Mouse (Mus musculus) cortical plate, adult 2 months (tissue): ENCODE measurements around the gene Defa17. TPM values are rescaled to one million over a fixed set of nuclear protein-coding genes. Genes with fewer than 3 reads are reported as not detected.
"Not testable (repeated sequence)": the region's sequence is repeated elsewhere in the genome, so short reads cannot be mapped to it uniquely, and the experiment has no call there.

ENCODE experiments used
- H3K27ac ChIP-seq: fragments of 200-500 bp; 2 replicates; pipeline ENCODE4 v1.5.1; 2012; ENCODE audit warnings: low read length, control low read depth, inconsistent platforms; ENCODE audit not compliant: insufficient read depth
- H3K4me1 ChIP-seq: fragments of 200-500 bp; 2 replicates; pipeline ENCODE4 v1.6.1; 2011; ENCODE audit warnings: low read length; ENCODE audit not compliant: control insufficient read depth, insufficient read depth
- H3K4me3 ChIP-seq: fragments of 200-500 bp; 2 replicates; pipeline ENCODE4 v1.5.1; 2011; ENCODE audit warnings: mild to moderate bottlenecking, low read length, control low read depth; ENCODE audit not compliant: insufficient read depth
- polyA plus RNA-seq: library from polyadenylated mRNA; depleted of rRNA; stranded (reverse); fragments of >200 nt; gene quantifications from 2 replicates; pipeline ENCODE4 v1.2.3, GENCODE M21; 2012; rRNA removed

Gene Defa17
- polyA plus RNA-seq, result not detected in 2 replicates

DNA sequence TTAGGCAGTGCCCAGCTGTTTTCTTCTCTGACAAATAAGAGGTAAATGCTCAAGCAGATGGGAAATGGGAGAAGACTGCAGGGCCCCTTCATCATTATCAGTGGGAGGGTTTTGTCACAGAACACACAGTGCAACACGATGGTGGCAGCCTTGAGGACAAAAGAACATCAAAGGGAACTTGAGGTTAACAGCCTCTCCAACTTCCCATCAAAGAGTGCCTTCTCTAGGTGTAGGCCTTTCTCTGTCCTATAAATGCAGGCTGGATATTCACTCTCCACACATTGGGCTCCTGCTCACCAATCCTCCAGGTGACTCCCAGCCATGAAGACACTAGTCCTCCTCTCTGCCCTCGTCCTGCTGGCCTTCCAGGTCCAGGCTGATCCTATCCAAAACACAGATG, at the start of gene Defa17:
TSS of gene Defa17 (plus strand) at position 301 of the 400 bp plus-strand sequence.
- H3K4me3 ChIP-seq, H3K4me1 ChIP-seq, H3K27ac ChIP-seq: not testable (repeated sequence)

DNA sequence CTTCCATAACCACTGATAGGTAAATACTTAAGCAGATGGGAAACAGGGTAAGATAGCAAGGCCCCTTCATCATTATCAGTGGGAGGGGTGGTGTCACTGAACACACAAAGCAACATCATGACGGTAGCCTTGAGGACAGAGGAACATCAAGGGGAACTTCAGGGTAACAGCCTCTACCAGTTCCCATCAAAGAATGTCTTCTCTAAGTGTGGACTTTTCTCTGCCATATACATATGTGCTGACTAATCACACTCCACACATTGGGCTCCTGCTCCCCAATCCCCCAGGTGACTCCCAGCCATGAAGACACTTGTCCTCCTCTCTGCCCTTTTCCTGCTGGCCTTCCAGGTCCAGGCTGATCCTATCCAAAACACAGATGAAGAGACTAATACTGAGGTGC, 37.7 kb upstream of the Defa17 start, which contains the start of gene Defa26:
TSS of gene Defa26 (plus strand) at position 301 of the 400 bp plus-strand sequence.
- not testable (repeated sequence) for H3K27ac ChIP-seq, H3K4me3 ChIP-seq, H3K4me1 ChIP-seq

DNA sequence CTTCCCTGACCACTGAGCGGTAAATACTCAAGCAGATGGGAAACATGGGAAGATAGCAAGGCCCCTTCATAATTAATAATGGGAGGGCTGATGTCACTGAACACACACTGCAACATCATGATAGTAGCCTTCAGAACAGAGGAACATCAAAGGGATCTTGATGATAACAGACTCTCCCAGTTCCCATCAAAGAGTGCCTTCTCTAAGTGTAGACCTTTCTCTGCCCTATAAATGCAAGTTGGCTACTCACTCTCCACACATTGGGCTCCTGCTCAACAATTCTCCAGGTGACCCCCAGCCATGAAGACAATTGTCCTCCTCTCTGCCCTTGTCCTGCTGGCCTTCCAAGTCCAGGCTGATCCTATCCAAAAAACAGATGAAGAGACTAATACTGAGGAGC, 9.9 kb downstream of the Defa17 start, which contains the start of gene Defa34:
TSS of gene Defa34 (plus strand) at position 301 of the 400 bp plus-strand sequence.
- H3K27ac ChIP-seq, result not testable (repeated sequence)

DNA sequence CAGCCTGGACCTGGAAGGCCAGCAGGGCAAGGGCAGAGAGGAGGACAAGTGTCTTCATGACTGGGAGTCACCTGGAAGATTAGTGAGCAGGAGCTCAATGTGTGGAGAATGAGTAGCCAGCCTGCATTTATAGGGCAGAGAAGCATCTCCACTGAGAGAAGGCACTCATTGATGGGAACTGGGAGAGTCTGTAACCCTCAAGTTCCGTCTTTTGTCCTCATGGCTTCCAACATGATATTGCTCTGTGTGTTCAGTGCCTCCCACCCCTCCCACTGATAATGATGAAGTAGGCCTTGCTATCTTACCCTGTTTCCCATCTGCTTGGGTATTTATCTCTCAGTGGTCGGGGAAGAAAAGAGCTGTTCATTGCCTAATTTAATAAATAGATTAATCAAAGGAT, 48.0 kb downstream of the Defa17 start, which contains the start of gene AY761184:
TSS of gene AY761184 (minus strand) at position 101 of the 400 bp plus-strand sequence.
- not testable (repeated sequence) for H3K4me1 ChIP-seq, H3K4me3 ChIP-seq, H3K27ac ChIP-seq

More for the DNA sequence above, 9.9 kb downstream of the Defa17 start, which contains the start of gene Defa34:
- not testable (repeated sequence) for H3K4me1 ChIP-seq, H3K4me3 ChIP-seq

Other genes starting within 250 kb of the Defa17 start
- not detected in 2 replicates for gene Defa36, start 228.4 kb upstream of the Defa17 start, polyA plus RNA-seq
- not detected in 2 replicates for gene Gm7849, start 199.2 kb upstream of the Defa17 start, polyA plus RNA-seq
- gene Defa20, start 146.5 kb upstream of the Defa17 start, polyA plus RNA-seq, result not detected in 2 replicates
- gene Defa32, start 126.7 kb upstream of the Defa17 start, polyA plus RNA-seq, result not detected in 2 replicates
- not detected in 2 replicates for gene Defa37, start 90.4 kb upstream of the Defa17 start, polyA plus RNA-seq
- gene Defa28, start 72.8 kb upstream of the Defa17 start, polyA plus RNA-seq, result not detected in 2 replicates
- not detected in 2 replicates for gene Gm7861, start 61.3 kb upstream of the Defa17 start, polyA plus RNA-seq
- not detected in 2 replicates for gene Defa26, start 37.6 kb upstream of the Defa17 start, polyA plus RNA-seq
- not detected in 2 replicates for gene Defa34, start 10.0 kb downstream of the Defa17 start, polyA plus RNA-seq
- not detected in 2 replicates for gene AY761184, start 47.9 kb downstream of the Defa17 start, polyA plus RNA-seq
- gene Defa24, start 78.7 kb downstream of the Defa17 start, polyA plus RNA-seq, result not detected in 2 replicates
- not detected in 2 replicates for gene Defb50, start 167.8 kb downstream of the Defa17 start, polyA plus RNA-seq
- gene Defb2, start 184.1 kb downstream of the Defa17 start, polyA plus RNA-seq, result not detected in 2 replicates
- not detected in 2 replicates for gene Defb10, start 203.1 kb downstream of the Defa17 start, polyA plus RNA-seq
- not detected in 2 replicates for gene Defb9, start 229.6 kb downstream of the Defa17 start, polyA plus RNA-seq